Mouse (Mus musculus): ENCODE measurements around the gene Nrbf2.
A peak's percentile ranks its signal among the peaks of the same experiment; 100 is the strongest.

Gene Nrbf2

DNA sequence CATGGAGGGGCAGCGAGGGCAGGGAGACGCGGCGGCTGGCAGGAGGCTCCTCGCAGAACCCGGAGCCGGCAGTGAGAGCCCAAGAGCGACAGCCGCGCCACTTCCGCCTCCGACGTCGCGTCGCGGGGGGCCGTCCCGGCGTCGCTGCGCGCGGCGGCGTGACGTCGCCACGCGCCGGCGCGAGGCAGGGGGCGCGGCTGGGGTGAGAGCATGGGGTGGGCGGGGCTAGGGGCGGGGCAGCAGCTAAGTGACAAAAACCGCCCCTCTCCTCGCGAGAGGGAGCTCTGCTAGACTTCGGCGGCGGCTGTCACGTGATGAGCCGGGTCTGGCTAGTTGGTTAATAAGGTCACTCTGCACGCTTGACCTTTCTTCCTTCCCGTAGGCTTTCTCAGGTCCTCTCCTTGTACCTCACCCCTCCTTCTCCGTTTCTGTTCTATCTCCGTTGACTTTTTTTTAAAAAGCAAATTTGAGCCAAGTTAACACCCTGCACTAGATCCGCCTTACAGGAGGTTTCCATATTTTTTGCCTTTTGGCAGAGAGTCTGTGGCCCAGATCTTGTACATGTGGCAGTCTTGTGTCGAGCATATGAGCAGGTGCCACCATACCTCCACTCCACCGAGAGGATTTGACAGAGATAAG is at the start of gene Nrbf2:
Gene Nrbf2, minus strand, starts transcription at position 130 of the 639 bp plus-strand sequence.
- peak; percentile 91 for DNase-seq (ENCODE audit: low read depth, low spot score)

DNA sequence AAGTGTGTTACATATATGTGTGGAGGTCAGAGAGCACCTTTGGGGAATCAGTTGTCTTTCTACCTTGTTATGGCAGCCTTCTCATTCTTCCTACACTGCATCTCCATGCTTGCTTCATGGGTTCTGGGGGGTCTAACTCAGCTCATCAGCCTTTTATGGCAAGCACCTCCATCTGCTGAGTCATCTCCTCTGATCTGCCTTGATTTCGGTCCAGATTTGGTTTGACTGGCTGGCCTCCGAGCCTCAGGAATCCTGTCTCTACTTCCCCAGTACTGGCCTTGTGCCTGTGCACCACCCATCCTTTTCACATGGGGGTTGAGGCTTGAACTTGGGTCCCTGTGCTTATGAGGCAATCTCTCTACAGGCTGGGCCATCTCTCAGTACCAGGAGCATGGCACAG is 45.5 kb upstream of the Nrbf2 start:
- no peak for DNase-seq (ENCODE audit: low read depth, low spot score)

DNA sequence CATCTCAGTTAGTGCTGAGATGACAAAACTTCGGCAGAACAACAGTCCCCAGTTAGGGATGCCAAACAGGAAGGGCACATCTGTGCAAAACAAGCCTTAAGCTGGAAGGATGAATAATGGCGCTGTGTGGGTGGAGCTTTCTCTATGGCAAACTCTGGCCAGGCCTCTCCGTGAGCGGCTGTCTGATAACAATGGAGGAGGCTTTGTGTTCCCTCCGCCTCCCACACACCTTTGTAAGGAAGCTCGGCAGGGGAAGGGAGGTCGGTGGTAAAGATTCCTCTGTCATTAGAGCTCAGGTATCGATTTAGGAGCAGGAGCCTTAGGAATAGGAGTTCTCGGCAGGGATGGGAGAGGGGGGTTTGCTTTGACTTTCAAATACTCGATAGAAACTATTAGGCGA is 44.6 kb upstream of the Nrbf2 start:
- DNase-seq (ENCODE audit: low read depth, low spot score): no peak

DNA sequence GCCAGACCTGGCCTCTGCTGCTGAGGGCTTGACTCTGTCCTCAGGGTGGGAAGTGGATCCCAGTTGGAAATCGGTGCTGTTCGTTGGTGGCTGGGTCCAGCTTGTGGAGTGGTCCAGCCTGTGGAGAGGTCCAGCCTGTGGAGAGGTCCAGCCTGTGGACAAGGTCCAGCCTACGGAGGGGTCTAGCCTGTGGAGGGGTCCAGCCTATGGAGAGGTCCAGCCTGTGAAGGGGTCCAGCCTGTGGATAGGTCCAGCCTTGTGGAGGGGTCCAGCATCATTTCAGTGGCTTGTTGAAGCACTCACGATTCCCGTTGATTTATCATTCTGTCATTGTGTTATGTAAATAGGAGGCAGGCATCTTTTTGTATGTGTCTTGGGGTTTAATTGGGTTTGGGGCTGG is 43.1 kb upstream of the Nrbf2 start:
- DNase-seq (ENCODE audit: low read depth, low spot score): no peak

DNA sequence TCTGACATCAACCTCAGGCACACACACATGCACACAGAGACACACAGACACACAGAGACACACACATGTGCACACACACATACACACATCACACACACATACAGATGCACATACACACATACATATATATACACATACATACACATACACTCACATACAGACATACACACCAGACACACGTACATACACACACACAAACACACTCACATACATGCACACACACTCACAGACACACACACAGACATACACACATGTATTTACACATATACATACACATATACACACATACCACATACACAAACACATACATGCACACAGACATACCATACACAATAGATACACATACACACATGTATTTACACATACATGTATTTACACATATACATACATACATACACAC is 38.9 kb upstream of the Nrbf2 start:
- DNase-seq (ENCODE audit: low read depth, low spot score): no peak

DNA sequence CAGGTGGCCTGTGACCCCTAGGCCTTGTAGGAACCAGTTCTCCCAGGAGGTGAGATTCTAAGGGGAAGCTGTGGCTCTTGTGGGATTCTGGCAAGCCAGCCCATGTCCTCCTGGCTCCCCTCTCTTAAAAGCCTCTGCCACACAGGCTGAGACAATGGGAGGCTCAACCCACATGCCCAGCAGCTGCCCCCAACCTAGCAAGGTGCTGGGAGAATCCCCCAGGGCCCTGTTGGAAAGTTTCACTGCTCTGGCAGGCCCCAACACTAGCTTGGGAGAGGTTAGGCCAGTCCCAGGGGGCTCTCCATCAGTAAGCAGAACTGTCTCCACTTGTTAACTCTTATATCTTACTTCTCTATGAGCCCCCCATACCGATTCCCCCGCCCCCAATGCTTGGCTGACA is 36.3 kb upstream of the Nrbf2 start:
- DNase-seq (ENCODE audit: low read depth, low spot score): no peak

DNA sequence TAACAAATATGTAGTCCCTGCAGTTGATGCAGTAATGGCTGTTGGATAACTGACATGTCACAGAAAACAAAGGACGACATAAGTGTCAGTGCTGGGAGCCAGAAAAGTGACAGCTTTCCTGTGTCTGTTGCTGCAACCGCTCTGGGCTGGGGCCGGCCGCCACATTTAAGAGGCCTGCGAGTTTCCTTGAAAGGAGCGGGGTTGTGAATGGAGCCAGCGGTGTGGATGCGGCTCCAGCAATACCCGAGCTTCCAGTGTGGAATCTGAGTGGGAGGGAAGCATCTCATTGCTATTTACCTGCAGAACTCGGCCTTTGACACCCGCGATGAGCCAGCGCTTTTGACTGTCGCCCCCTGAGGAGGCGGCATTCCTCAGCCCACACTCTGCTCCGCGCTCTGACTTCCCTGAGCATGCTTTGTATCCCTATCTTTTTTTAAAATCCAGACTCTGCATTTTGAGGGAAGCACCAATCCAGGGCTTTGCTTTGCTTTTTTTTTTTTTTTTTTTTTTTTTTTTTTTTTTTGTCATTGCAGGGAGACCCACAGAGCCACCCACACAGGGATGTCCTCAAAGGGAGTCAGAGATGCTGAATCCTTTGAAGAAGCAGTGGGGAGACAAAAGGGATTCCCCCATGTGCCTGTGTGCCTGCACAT is 35.2 kb upstream of the Nrbf2 start:
- no peak for DNase-seq (ENCODE audit: low read depth, low spot score)

DNA sequence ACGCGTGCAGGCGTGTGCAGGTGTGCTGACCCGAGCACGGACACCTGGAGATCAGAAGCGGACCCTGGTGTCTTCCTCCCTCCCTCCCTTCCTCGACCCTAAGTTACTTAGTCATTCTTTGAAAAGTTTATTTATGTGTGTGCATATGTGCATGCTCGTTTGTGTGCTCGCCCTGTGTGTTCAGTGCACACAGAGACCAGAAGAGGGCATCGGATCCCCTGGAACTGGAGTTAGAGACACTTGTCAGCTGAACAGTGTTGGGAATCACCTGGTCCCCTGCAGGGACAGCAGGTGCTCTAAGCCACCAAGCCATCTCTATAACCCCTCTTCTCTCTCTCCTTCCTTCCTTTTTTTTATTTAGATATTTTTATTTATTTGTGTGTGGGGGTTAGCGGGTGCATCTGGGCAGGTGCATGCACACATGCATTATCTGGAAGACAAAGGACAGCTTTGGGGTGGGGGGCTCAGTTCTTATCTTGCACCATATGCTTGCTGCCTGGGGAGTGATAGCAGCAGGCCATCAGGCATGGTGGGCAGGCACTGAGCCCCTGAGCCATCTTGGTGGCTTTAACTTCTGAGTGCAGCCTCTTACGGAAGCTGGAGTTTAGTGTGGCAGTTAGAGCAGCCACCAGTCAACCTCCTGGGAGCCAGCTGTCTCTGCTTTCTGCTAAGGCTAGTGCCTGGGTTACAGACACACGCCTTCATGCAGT is 34.1 kb upstream of the Nrbf2 start:
- no peak for DNase-seq (ENCODE audit: low read depth, low spot score)

DNA sequence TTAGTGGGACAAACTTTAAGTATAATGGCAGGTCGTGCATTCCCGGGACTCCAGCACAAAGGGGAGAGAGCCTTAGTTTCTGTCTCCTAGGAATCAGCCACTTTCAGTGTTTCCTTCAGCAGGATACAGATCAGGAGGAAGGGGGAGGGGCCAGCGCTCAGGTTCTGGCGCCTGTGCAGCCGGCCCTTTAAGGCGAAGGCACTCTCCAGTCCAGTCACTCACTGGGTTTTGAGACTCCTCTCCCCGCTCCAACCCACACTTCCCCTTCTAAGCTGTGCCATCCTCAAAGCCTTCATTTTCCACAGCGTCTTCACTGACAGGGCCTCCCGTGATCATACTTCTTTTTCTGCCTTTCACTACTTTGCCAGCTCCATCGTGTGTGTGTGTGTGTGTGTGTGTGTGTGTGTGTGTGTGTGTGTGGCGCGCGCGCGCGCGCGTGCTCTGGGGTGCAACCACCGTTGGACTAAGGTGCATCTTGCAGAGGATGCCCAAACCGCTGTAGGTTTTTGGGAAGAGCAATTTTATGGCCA is 32.9 kb upstream of the Nrbf2 start:
- DNase-seq (ENCODE audit: low read depth, low spot score): peak; percentile 17

DNA sequence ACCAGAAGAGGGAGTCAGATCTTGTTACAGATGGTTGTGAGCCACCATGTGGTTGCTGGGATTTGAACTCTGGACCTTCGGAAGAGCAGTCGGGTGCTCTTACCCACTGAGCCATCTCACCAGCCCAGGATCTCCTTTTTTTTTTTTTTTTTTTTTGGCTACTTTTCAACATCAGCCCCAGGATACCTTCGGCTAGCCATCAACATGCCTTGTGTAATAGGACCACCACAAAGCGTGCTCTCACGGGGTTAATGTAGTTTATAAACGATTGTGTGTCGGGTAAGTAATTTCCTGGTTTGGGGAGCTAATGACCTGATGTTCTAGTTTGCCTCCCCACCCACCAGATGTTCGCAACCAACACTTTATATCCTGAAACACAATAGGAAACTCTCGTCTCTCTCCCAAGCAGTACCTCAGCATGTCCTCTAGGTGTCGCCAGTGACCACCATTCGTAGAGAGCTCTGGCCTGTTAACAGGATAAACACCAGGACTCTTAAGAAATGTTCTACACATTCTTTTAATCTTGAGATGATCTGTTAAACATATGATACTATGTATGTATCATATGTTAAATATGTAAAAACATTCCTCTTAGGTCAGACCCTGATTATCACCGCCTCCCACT is 29.8 kb upstream of the Nrbf2 start:
- DNase-seq (ENCODE audit: low read depth, low spot score): peak; percentile 59

DNA sequence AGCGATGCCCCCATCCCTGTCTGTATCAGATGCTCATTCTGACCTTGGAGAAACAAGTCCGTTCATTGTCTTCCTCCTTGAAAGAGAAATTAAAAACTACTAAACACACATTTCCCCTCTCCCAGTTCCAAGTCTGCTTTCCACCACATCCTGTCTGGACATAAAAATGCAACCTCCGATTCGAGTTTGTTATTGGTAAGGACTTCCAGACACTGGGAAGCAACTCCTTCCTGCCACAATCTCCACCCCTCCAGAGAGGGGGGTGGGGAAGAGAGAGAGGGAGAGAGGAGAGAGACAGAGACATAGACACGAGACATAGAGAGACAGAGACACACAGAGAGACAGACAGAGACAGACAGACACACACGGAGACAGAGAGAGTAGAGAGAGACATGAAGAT is 27.4 kb upstream of the Nrbf2 start:
- DNase-seq (ENCODE audit: low read depth, low spot score): no peak

DNA sequence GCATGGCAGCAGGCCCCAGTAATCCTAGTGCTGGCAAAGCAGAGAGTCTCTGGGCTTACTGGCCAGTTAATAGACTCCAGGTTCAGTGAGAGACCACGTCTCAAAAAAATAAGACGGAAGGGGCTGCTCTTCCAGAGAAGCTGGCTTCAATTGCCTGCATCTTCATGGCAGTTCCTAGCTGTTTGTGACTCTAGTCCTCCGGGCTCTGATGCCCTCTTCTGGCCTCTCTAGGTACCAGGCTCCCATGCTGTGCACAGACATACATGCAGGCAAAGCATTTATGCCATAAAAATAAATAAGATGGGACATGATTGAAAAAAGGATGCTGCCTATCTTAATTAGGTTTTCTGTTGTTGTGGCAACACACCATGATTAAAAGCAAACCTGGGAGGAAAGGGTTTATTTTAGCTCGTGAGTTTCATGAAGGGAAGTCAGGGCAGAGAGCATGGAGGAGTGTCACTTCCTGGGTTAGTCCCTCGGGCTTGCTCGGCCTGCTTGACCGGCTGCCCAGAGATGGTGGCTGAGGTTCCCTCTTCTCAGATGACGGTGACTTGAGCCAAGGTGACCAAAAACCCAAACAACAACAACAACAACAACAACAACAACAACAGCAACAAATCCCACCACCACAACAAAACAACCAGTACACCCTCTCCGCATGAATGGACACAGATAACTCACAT is 26.3 kb upstream of the Nrbf2 start:
- peak; percentile 55 for DNase-seq (ENCODE audit: low read depth, low spot score)

DNA sequence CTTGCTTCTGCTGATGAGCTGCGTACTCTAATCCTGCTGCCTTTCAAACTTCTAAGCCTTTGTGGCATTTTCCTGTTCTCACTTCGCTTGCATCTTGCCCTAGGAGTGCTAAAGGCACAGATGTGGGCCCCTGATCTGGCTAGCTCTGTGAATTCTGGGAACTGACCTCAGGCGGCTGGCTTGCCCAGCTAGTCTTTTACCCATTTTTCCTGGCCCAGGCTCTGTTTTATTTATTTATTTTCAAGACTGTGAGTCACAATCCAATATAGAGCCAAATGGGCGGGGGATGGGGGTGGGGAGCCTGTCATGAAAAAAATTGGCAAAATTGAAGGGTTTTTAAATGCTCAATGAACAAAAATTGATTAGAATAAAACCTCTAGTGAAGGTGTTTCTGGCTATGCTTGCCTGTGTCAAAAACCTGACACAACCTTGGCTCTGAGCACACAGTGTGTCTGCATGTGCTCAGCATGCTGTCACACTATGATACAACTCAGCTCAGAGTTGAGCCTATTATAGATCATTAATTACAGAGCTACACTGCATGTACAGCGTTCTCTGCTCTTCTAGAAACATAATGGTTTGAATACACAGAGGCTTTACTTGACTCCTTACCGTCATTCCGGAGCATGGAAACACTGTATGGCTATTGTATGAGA is 24.5 kb upstream of the Nrbf2 start:
- DNase-seq (ENCODE audit: low read depth, low spot score): no peak

DNA sequence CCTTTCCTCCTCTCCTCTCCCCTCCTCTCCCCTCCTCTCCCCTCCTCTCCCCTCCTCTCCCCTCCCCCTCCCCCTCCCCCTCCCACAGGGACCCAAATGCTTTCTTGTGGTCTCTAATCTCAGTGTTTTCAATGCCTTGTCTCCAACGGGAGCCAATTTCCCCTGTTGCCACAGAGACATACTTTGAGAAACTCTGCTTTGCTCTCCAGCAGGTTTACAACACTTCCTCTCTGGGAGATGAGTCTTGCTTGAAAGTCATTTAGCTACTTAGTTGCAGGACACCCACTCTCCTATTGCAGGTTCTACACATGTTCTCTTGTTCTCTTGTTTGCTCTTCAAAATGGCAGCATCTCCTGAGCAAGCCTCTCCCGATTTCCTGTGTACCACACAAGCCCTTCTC is 17.2 kb upstream of the Nrbf2 start:
- no peak for DNase-seq (ENCODE audit: low read depth, low spot score)

DNA sequence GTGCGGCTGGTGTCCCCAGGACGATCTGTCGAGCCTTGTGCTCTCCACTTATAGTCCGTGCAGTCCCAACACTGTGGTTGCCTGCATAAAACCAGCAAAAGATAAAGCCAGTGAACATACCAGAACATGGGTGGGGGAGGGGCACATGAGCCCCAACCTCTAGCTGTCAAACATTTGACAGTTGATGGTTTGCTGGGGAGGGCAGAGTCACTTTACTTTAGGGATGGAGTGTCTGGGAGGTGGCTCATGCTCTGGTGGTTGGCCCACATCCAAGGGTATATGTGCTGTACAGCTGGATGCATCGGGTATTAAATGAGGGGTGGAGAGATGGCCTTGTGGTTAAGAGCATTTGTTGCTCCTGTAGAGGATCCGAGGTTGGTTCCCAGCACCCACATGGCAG is 15.9 kb upstream of the Nrbf2 start:
- DNase-seq (ENCODE audit: low read depth, low spot score): no peak

DNA sequence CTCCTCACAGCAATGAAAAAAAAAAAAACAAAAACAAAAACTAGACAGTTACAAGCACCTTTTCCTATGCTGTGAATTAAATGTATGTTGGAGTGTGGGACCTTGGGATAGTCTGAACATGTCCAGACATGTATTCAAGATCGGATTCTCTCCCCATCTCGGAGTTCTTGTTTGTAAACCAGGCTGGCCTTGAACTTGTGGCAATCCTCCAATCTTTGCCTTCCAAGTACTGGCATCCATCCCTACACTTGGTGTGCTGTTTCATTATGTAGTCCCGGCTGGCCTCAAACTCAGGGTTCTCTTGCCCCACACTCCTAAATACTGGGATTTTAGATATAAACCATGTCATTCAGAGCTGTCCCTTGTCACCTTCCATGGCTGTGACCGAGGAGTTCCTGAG is 14.2 kb upstream of the Nrbf2 start:
- no peak for DNase-seq (ENCODE audit: low read depth, low spot score)

DNA sequence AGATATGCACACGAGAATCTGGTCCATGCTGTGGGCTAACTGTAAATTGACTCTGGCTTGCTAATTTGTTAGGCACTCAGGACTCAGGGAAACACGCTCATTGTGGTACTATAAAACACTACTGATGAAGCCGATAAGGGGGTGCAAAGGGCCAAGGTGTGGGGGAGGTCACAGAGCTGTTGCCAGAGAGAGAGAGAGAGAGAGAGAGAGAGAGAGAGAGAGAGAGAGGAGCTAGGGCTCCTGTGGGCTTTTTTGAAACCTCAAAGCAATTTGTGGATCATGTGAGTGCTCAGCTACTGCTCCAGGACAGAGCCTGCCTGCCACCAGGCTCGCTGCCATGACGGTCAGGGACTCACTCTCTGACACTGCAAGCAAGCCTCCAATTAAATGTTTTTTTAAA is 13.8 kb upstream of the Nrbf2 start:
- DNase-seq (ENCODE audit: low read depth, low spot score): no peak

DNA sequence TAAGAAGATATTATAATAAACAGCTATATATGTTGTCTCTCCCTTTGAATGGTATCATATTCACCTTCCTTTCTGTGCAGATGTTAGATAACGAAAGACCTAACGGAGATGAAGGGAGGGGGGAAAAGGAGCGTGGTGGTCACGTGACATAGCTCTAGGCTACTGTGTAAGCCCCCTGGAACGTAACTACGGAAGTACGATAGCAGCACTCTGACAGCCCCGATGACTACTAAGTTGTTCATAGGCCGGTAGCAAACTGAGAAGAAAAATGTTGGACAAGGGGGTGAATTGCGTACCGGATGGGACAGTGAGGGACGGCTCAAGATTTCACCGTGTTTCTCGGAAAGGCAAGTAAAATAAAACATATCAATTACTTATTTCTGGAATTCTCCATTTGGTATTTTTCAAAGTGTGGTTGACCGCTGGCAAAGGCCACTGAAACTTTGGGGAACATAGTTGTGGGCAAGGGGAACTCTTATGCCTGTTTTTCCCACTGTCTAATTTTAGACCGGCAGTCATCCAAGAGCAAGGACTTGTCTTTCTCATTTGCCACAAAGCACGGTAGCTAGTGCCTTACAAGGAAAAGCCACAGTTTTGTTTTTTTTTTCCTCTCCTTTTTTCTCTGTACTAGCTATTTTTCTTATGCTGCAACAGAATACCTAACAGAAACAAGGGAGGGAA is 12.2 kb upstream of the Nrbf2 start:
- DNase-seq (ENCODE audit: low read depth, low spot score): no peak

DNA sequence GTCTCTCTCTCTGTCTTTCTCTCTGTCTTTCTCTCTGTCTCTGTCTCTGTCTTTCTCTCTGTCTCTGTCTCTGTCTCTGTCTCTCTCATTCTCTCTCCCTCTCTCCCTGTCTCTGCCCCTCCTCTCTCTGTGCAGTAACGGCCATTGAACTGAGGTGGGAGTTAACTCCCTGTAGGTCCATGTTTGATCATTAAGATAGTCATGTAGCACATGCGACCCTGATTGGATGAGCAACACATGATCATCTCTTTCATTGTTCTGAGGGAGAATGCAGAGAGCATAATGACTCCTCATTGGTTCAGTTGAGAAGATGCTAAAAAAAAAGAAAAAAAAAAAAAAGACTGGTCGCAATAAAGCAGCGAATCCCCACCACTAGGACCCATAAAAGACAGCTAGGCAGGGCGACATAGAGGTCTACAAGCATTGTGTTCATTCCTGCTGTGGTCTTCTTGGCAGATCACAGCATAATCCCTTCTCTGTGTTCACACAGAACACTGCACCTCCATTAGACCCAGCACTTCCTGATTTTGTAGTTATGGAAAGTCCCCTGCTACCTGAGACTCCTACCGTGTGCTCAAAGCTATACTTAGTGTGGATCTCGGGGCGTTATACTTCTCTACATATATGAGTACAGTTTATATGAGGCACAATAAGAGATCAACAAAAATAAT is 11.5 kb upstream of the Nrbf2 start:
- DNase-seq (ENCODE audit: low read depth, low spot score): no peak

DNA sequence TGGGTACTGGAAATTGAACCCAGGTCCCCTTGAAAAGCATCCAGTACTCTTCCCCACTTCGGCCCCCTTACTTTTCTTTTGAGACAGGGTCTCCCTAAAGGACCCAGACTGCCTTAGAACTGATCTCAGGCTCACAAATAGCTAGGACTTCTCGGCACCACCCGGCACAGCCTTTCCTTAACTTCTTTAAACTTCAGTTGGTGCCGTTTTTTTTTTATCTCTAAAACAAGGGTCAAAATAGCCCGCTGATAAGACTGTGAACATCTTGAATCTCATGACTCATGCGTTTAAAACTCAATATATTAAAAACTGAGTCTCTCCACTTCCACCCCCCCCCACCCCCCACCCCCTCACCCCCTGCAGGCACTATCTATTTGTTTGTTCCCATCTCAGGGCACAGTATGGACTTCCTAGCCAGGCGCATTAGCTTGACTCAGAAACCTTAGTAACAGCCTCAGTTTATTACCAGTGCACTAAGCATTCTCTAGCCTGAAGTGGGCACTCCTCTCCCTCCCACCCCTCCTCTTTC is 10.9 kb upstream of the Nrbf2 start:
- DNase-seq (ENCODE audit: low read depth, low spot score): no peak

Measured in embryo, embryonic 11.5 days (tissue).